Mouse (Mus musculus): ENCODE measurements around the gene Med12l. TPM values are rescaled to one million over a fixed set of nuclear protein-coding genes. Genes with fewer than 3 reads are reported as not detected.

Gene Med12l
- 8.0 TPM for polyA plus RNA-seq (2014; fragmentation: Illumina TruSeq; extraction: RNeasy Lipid Tissue Mini Kit (QIAGEN cat#74804); ENCODE audit: low read depth, low replicate concordance)

GRCm38 (mm10) chr3:59005271-59005995, at the start of gene Med12l:
Gene Med12l, plus strand, starts transcription at chr3:59005825.

GRCm38 (mm10) chr3:59101218-59101986, 95.8 kb downstream of the Med12l start, which contains the start of gene Gpr171:
Gene Gpr171, minus strand, starts transcription at chr3:59101821.

GRCm38 (mm10) chr3:59153424-59153823, 147.8 kb downstream of the Med12l start, which contains the start of gene P2ry14:
Gene P2ry14, minus strand, starts transcription at chr3:59153618.

GRCm38 (mm10) chr3:59194938-59195337, 189.3 kb downstream of the Med12l start, which contains the start of gene Gpr87:
Gene Gpr87, minus strand, starts transcription at chr3:59195104.

GRCm38 (mm10) chr3:59210727-59211126, 205.1 kb downstream of the Med12l start, which contains the start of gene P2ry13:
Gene P2ry13, minus strand, starts transcription at chr3:59210882.

GRCm38 (mm10) chr3:59262704-59263103, 257.1 kb downstream of the Med12l start, which contains the start of gene P2ry12:
Gene P2ry12, minus strand, starts transcription at chr3:59262871.

GRCm38 (mm10) chr3:59344065-59344905, 338.7 kb downstream of the Med12l start, which contains the start of gene Igsf10:
Gene Igsf10, minus strand, starts transcription at chr3:59344394.

Other genes with a start within 250 kb of the Med12l start
- not detected for gene Mindy4b-ps, start 183.5 kb upstream of the Med12l start, polyA plus RNA-seq (2014; fragmentation: Illumina TruSeq; extraction: RNeasy Lipid Tissue Mini Kit (QIAGEN cat#74804); ENCODE audit: low read depth, low replicate concordance)
- gene Clrn1, start 120.5 kb upstream of the Med12l start, polyA plus RNA-seq (2014; fragmentation: Illumina TruSeq; extraction: RNeasy Lipid Tissue Mini Kit (QIAGEN cat#74804); ENCODE audit: low read depth, low replicate concordance): not detected
- 1.1 TPM for gene Gpr171, start 96.0 kb downstream of the Med12l start, polyA plus RNA-seq (2014; fragmentation: Illumina TruSeq; extraction: RNeasy Lipid Tissue Mini Kit (QIAGEN cat#74804); ENCODE audit: low read depth, low replicate concordance)
- gene P2ry14, start 147.8 kb downstream of the Med12l start, polyA plus RNA-seq (2014; fragmentation: Illumina TruSeq; extraction: RNeasy Lipid Tissue Mini Kit (QIAGEN cat#74804); ENCODE audit: low read depth, low replicate concordance): 28.9 TPM
- gene Gpr87, start 189.3 kb downstream of the Med12l start, polyA plus RNA-seq (2014; fragmentation: Illumina TruSeq; extraction: RNeasy Lipid Tissue Mini Kit (QIAGEN cat#74804); ENCODE audit: low read depth, low replicate concordance): not detected
- gene P2ry13, start 205.1 kb downstream of the Med12l start, polyA plus RNA-seq (2014; fragmentation: Illumina TruSeq; extraction: RNeasy Lipid Tissue Mini Kit (QIAGEN cat#74804); ENCODE audit: low read depth, low replicate concordance): 3.3 TPM